Mouse (Mus musculus): ENCODE measurements at regions not wholly inside any gene's neighbourhood (a gene's known extent, or its start where the extent isn't known, plus 50 kb on each side); places are given as distances from the start of the nearest gene placed in this dataset.

- no peak for TF ChIP-seq CHD1 (IDR thresholded peaks at IDR 0.05; ENCODE audit: low read depth, low read length)
- no peak for TF ChIP-seq TAL1 (IDR thresholded peaks at IDR 0.05; ENCODE audit: low read length)
- TF ChIP-seq POLR2A (IDR thresholded peaks at IDR 0.05; ENCODE audit: control insufficient read depth in 1 of 2, insufficient read depth in 1 of 2, low read depth in 1 of 2, low read length in 2 of 2, poor library complexity in 1 of 2), result no peak
- no peak for TF ChIP-seq CTCF (IDR thresholded peaks at IDR 0.05 in 2 of 3, conservative IDR thresholded peaks at IDR 0.05 in 1 of 3; ENCODE audit: control insufficient read depth in 1 of 3, insufficient read depth in 1 of 3, low read depth in 2 of 3, low read length in 3 of 3, poor library complexity in 1 of 3, severe bottlenecking in 1 of 3)
Measured at GRCm38 (mm10) chr3:68759375-68759774, 68.9 kb downstream of the Il12a start.

All from MEL (cell line).